Mouse (Mus musculus) liver, postnatal 0 days (tissue): ENCODE measurements around the gene Cars. TPM values are rescaled to one million over a fixed set of nuclear protein-coding genes. Genes with fewer than 3 reads are reported as not detected.
A peak's percentile ranks its signal among the peaks of the same experiment; 100 is the strongest.

ENCODE experiments used
- ATAC-seq: fragments of 200-750 bp; cut with Nextera tagmentation; 2 replicates; pipeline ENCODE4 v1.8.0; 2017; ENCODE audit warnings: mild to moderate bottlenecking, moderate library complexity
- DNase-seq: peaks from one replicate; pipeline ENCODE4 v3.0.0-alpha.2; 2016
- H3K27ac ChIP-seq: fragments of 300-500 bp; sonication (generic); 2 replicates; pipeline ENCODE4 v1.5.1; 2014; ENCODE audit warnings: antibody characterized with exemption, moderate library complexity, mild to moderate bottlenecking, low read depth
- H3K27me3 ChIP-seq: fragments of 300-500 bp; sonication (generic); 2 replicates; pipeline ENCODE4 v1.6.1; 2014; ENCODE audit warnings: low read length, control low read depth, mixed read lengths; ENCODE audit not compliant: insufficient read depth
- H3K36me3 ChIP-seq: fragments of 300-500 bp; sonication (generic); replicated peaks from 2 replicates; pipeline ENCODE4 v1.6.1; 2014; ENCODE audit warnings: mild to moderate bottlenecking, control low read depth, low read length, moderate library complexity, mixed read lengths; ENCODE audit not compliant: insufficient read depth
- H3K4me1 ChIP-seq: fragments of 300-500 bp; sonication (generic); 2 replicates; pipeline ENCODE4 v1.6.1; 2014; ENCODE audit warnings: antibody characterized with exemption, mild to moderate bottlenecking, control low read depth; ENCODE audit not compliant: insufficient read depth
- H3K4me2 ChIP-seq: fragments of 300-500 bp; sonication (generic); 2 replicates; pipeline ENCODE4 v1.6.1; 2014; ENCODE audit warnings: low read depth, mild to moderate bottlenecking, low read length, moderate library complexity, mixed read lengths
- H3K4me3 ChIP-seq: fragments of 300-500 bp; sonication (generic); 2 replicates; pipeline ENCODE4 v1.5.1; 2014; ENCODE audit warnings: low read depth, low read length
- H3K9ac ChIP-seq: fragments of 300-500 bp; sonication (generic); replicated peaks from 2 replicates; pipeline ENCODE4 v1.6.1; 2014; ENCODE audit warnings: mild to moderate bottlenecking, moderate library complexity
- H3K9me3 ChIP-seq: fragments of 300-500 bp; sonication (generic); 2 replicates; pipeline ENCODE4 v1.6.1; 2016; ENCODE audit warnings: mild to moderate bottlenecking, control low read depth, low read length, mixed read lengths
- CTCF ChIP-seq: sonication (generic); IDR thresholded peaks from 2 replicates; pipeline ENCODE4 v1.5.1; 2016; ENCODE audit warnings: antibody characterized with exemption, low read depth
- EP300 ChIP-seq: IDR thresholded peaks from 2 replicates; pipeline ENCODE4 v1.6.1; 2016; ENCODE audit warnings: antibody characterized with exemption, low read depth, mild to moderate bottlenecking
- WGBS: fragments of 180-500 bp; shearing (Covaris S2); extraction: QIAGEN DNeasy Blood & Tissue Kit; methylation state at CpG from one replicate; pipeline ENCODE4 v1.1.7; 2014; ENCODE audit not compliant: insufficient replicate concordance; 5-methylcytosine and 5-hydroxymethylcytosine counted together
- polyA plus RNA-seq: library from polyadenylated mRNA; unstranded; fragments of >200 nt; fragmentation: Nextera tagmentation; extraction: Ambion mirVana; gene quantifications from 2 replicates; pipeline ENCODE4 v1.2.1, GENCODE M21; 2015

Gene Cars
- polyA plus RNA-seq, 1 experiment from 2014 or later: 22.7 TPM

DNA sequence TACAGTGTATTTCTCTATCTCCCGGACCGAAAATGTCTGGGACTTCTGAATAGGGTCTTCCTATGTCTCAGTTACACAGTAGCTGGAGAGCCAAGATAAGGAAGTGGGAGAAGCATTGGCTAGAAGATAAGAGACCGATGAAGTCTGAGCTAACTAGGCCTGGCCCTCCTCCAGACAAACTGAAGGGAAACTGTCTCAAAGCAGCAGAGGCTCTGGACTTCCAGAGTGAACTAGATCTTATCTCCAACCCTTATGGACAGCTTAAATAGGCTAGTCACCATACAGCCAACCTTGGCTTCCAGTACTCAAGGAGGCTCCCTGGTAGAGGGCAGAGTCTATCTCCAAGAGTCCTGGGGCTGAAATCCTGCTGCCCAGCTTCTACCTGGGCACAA, 34.2 kb downstream of the Cars start:
- WGBS: 40% methylated on average over 3 of the region's 3 CpGs
- H3K4me2 ChIP-seq: peak overlapping the region; percentile 50
- ATAC-seq (peak; percentile 95), DNase-seq (peak; percentile 28)
- H3K27me3 ChIP-seq: no peaks in the 10 kb centered on the region
- peak overlapping the region; percentile 70 for H3K27ac ChIP-seq
- no peak overlapping the region for H3K9ac ChIP-seq
- H3K4me3 ChIP-seq: no peak overlapping the region
- peaks cover 85% of the 10 kb centered on the region for H3K36me3 ChIP-seq
- H3K4me1 ChIP-seq: peaks cover 16% of the 10 kb centered on the region
- no peaks in the 10 kb centered on the region for H3K9me3 ChIP-seq
- TF ChIP-seq CTCF (no peak), EP300 (peak; percentile 98)

DNA sequence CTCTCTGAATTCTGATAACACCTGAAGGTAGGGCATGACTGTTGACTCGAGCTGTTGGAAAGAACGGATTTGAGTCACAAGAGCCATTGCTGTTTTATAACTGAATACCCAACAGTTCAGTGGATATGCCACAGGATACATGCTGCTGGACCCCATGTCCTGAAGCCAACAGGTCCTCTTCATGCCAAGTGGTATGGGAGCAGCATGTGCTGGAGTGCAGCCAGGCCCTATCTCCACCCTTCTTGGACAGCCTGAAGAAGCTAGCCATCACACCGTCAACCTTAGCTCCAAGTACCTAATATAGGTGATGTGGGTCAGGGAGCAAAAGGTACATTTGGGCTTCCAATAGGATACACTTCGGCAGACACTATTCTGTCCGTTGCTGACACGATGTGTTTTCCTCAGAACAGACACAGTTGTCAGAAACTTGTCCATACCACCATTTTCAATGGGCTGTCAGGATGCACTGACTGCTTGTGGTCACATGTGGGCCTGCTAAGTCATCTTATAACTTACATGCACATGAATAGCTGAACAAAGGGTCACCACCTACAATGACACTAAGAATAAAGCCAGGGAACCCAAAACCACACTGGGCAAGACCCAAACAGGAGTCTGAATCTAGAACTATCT, 34.8 kb downstream of the Cars start:
- Histone ChIP-seq H3K4me1 (peaks cover 16% of the 10 kb centered on the region), H3K27ac (peak overlapping the region; percentile 70), H3K36me3 (peaks cover 85% of the 10 kb centered on the region), H3K9me3 (no peaks in the 10 kb centered on the region), H3K9ac (no peak overlapping the region; the same call in 1 of the 2 replicates), H3K4me3 (no peak overlapping the region), H3K4me2 (peak overlapping the region; percentile 50; the same call in 1 of the 2 replicates), H3K27me3 (no peaks in the 10 kb centered on the region)
- no peak for DNase-seq
- TF ChIP-seq CTCF (no peak), EP300 (no peak)
- 60% methylated on average over 6 of the region's 6 CpGs for WGBS
- ATAC-seq: peak; percentile 46

DNA sequence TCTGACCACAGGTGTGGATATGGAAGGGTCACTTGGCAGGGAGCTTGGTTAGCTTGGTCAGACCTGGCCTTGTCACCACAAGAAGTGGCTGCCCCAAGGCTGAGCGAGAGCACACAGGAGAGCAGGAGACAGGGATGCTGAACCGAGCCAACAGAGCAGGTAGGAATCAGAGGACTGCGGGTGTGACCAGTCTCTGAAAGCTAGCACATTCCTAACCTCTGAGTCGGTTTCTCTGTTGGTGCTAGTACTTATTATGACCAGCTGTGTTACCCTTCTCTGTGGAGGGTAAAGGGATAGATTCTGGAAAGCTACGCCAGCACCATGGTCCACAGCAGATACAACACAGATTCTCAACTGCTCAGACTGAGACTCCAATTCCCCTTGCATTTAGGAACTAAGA, 36.1 kb downstream of the Cars start:
- TF ChIP-seq CTCF: no peak
- TF ChIP-seq EP300: no peak
- WGBS: 88% methylated on average over 5 of the region's 5 CpGs
- no peak overlapping the region for H3K27ac ChIP-seq
- H3K4me3 ChIP-seq: no peak overlapping the region
- ATAC-seq (no peak), DNase-seq (no peak)
- H3K27me3 ChIP-seq: no peaks in the 10 kb centered on the region
- H3K36me3 ChIP-seq: peaks cover 85% of the 10 kb centered on the region
- H3K4me1 ChIP-seq: peaks cover 16% of the 10 kb centered on the region
- no peak overlapping the region for H3K4me2 ChIP-seq
- H3K9me3 ChIP-seq: no peaks in the 10 kb centered on the region
- no peak overlapping the region for H3K9ac ChIP-seq

DNA sequence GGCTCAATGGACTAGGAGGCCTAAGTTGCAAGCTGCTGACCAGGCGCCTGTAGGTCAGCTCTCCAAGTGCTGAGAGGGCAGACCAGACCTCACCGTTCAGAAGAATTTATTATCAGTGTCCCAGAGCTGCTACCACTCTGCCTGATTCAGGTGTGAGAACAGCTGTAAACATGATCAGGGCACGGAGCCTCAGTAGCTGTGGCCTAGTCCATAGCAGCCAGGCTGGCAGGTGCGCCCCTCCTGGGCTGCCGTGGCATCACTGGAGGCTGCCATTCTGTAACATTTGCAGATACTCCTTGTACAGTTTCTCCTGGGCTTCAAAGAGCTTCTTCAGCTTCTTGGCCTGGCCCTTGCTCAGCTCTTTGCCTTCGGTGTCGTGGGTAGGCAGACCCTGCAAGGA, 42.3 kb downstream of the Cars start:
- TF ChIP-seq CTCF (peak; percentile 53), EP300 (no peak)
- Histone ChIP-seq H3K4me1 (0 out of 2 replicates have a peak, but pooled peaks cover 7% of the 10 kb centered on the region), H3K27me3 (no peaks in the 10 kb centered on the region), H3K27ac (peak overlapping the region; percentile 71), H3K9ac (peak overlapping the region; percentile 16), H3K4me3 (no peak overlapping the region), H3K36me3 (peaks cover 73% of the 10 kb centered on the region), H3K4me2 (peak overlapping the region; percentile 44; the same call in 1 of the 2 replicates), H3K9me3 (no peaks in the 10 kb centered on the region)
- peak; percentile 36 for DNase-seq
- peak; percentile 82 for ATAC-seq
- WGBS: 66% methylated on average over 7 of the region's 7 CpGs

DNA sequence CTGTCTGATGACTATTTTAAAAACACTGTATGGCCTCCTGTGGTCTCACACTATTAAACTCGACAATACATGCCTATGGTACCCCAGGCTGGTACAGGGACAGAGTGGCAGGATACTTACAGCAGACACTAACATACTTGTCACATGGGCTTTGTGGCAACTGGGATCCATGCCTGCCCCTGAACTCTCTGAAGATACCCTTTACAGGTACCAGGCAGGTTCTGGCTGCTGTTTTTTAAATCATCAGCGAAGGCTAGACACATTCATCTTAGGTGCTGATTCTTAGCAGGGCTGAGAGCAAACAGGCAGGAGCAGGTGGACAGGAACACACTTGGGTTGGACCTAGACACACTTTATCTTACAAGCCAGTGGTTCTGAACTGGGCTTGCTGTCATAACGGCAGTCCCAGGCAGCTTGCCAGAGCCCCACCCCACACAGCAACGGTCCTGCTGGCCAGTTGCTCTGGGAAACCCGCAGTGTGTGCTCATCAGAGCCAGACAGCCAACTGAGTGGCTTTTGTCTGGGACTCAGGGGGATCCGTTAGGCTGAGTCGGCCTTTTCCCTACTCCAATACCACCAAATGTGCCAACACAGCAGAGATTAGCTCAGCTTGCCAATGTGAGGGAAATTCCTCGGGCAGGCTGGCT, 42.8 kb downstream of the Cars start:
- ATAC-seq (peak; percentile 96), DNase-seq (peak; percentile 83)
- TF ChIP-seq CTCF (no peak), EP300 (peak; percentile 93)
- Histone ChIP-seq H3K4me3 (no peak overlapping the region), H3K27me3 (no peaks in the 10 kb centered on the region), H3K9me3 (no peaks in the 10 kb centered on the region), H3K27ac (peak overlapping the region; percentile 71), H3K4me2 (peak overlapping the region; percentile 44; the same call in 1 of the 2 replicates), H3K4me1 (0 out of 2 replicates have a peak, but pooled peaks cover 7% of the 10 kb centered on the region), H3K9ac (peak overlapping the region; percentile 16), H3K36me3 (peaks cover 70% of the 10 kb centered on the region)
- WGBS: 54% methylated on average over 8 of the region's 8 CpGs

DNA sequence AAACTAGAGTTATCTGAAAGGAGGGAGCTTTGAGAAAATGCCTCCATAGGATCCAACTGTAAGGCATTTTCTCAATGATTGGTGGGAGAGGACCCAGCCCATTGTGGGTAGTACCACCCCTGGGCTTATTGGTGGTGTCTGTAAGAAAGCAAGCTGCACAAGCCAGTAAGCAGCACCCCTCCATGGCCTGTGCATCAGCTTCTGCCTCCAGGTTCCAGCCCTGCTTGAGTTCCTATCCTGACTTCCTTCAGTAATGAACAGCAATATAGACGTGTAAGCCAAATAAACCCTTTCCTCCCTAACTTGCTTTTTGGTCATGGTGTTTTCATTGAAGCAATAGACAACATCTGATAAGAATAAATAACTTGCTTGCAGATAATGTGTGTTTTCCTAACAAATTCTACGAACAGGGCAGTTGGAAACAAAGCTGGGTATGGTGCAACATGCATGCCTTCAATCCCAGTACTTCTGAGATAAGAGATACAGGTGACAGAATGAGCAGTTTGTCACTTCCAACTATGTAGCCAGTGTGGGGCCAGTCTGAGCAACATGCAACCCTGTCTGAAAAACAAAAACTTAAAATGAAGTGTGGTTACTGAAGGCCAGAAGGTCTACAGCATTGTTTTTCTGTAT, 50.2 kb downstream of the Cars start:
- Histone ChIP-seq H3K27ac (peak overlapping the region; percentile 96), H3K9me3 (no peaks in the 10 kb centered on the region), H3K27me3 (no peaks in the 10 kb centered on the region), H3K4me2 (peak overlapping the region; percentile 92), H3K4me3 (peak overlapping the region; percentile 87), H3K4me1 (peaks cover 28% of the 10 kb centered on the region; the same call in 1 of the 2 replicates), H3K9ac (peak overlapping the region; percentile 74), H3K36me3 (peaks cover 12% of the 10 kb centered on the region)
- ATAC-seq: peak; percentile 1; the same call in 1 of the 2 replicates
- TF ChIP-seq EP300 (no peak), CTCF (no peak)
- no peak for DNase-seq
- WGBS: 11% methylated on average over 2 of the region's 2 CpGs
